Mouse (Mus musculus) C2C12 (cell line): Measurements from ENCODE around the gene Ost4.

Experiments used
- CEBPB ChIP-seq: IDR thresholded peaks from one replicate; pipeline ENCODE4 v1.6.1; 2011; ENCODE audit warnings: low read depth, mild to moderate bottlenecking, control low read depth, moderate library complexity
- CTCF ChIP-seq: IDR thresholded peaks from one replicate; pipeline ENCODE4 v1.5.1; 2011; ENCODE audit not compliant: control insufficient read depth, insufficient read depth, insufficient read length
- MAX ChIP-seq: IDR thresholded peaks from one replicate; pipeline ENCODE4 v1.6.1; 2011; ENCODE audit warnings: mild to moderate bottlenecking, control low read depth
- MYOD1 ChIP-seq: IDR thresholded peaks from one replicate; pipeline ENCODE4 v1.6.1; 2011; ENCODE audit warnings: low read depth; ENCODE audit not compliant: control insufficient read depth, insufficient read length

DNA sequence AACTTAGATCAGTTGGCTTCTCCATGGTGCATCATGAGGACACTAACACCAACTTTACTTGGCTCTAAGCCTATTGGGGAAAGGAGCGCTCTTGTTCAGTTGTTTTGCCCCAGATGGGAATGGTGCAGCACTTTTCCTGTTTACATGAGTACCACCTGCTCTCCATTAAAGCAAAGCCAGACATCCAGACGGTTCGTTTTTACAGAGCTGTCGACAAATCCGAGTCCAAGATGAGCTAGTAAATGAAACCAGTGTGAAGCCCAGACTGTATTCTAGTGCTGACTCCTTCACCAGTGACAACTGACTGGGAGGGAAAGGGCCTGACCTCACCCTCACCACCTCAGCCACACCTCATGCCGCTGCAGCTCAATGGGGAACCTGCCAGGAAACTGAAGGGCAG is 29.0 kb downstream of the Ost4 start:
- no peak for TF ChIP-seq CTCF
- no peak for TF ChIP-seq CEBPB
- no peak for TF ChIP-seq MAX
- no peak for TF ChIP-seq MYOD1
